Mouse (Mus musculus) cerebellum, postnatal 14 days (tissue): ENCODE results near the gene Ghr.

Experiments used
- DNase-seq, 2 experiments: peaks; one replicate each; pipeline ENCODE4 v3.0.0; 2021; ENCODE audit warnings: mixed read lengths in 2 of 2

Gene Ghr

GRCm38 (mm10) chr15:3514027-3514426 is 69.3 kb downstream of the Ghr start:
- DNase-seq: no peak

- DNase-seq: no peak
Observed at GRCm38 (mm10) chr15:3512380-3512779, 70.9 kb downstream of the Ghr start.

GRCm38 (mm10) chr15:3511639-3512171 is 71.6 kb downstream of the Ghr start:
- no peak for DNase-seq

- DNase-seq: peak; percentile 58 to 68
Observed at GRCm38 (mm10) chr15:3509089-3509488, 74.2 kb downstream of the Ghr start.

- DNase-seq: no peak
Observed at GRCm38 (mm10) chr15:3507329-3507728, 76.0 kb downstream of the Ghr start.

GRCm38 (mm10) chr15:3504700-3505099 is 78.6 kb downstream of the Ghr start:
- no peak for DNase-seq

- DNase-seq: no peak
Observed at GRCm38 (mm10) chr15:3501683-3502082, 81.6 kb downstream of the Ghr start.

GRCm38 (mm10) chr15:3499020-3499419 is 84.3 kb downstream of the Ghr start:
- no peak for DNase-seq

GRCm38 (mm10) chr15:3497946-3498580 is 85.2 kb downstream of the Ghr start:
- DNase-seq: no peak

GRCm38 (mm10) chr15:3490868-3491267 is 92.4 kb downstream of the Ghr start:
- no peak for DNase-seq

GRCm38 (mm10) chr15:3490011-3490410 is 93.3 kb downstream of the Ghr start:
- DNase-seq: no peak

GRCm38 (mm10) chr15:3489180-3489579 is 94.1 kb downstream of the Ghr start:
- no peak for DNase-seq

- no peak for DNase-seq
Observed at GRCm38 (mm10) chr15:3488601-3489000, 94.7 kb downstream of the Ghr start.

- DNase-seq: no peak
Observed at GRCm38 (mm10) chr15:3486691-3487090, 96.6 kb downstream of the Ghr start.

GRCm38 (mm10) chr15:3485367-3485766 is 97.9 kb downstream of the Ghr start:
- no peak for DNase-seq

- DNase-seq: no peak
Observed at GRCm38 (mm10) chr15:3483451-3483850, 99.8 kb downstream of the Ghr start.

GRCm38 (mm10) chr15:3469230-3469629 is 114.1 kb downstream of the Ghr start:
- peak; percentile 32 to 36 for DNase-seq

GRCm38 (mm10) chr15:3466608-3467007 is 116.7 kb downstream of the Ghr start:
- DNase-seq: no peak

GRCm38 (mm10) chr15:3464754-3465153 is 118.5 kb downstream of the Ghr start:
- no peak for DNase-seq

- no peak for DNase-seq
Observed at GRCm38 (mm10) chr15:3456543-3456942, 126.7 kb downstream of the Ghr start.

GRCm38 (mm10) chr15:3455572-3455971 is 127.7 kb downstream of the Ghr start:
- DNase-seq: no peak

- DNase-seq: no peak
Observed at GRCm38 (mm10) chr15:3452080-3452752, 131.1 kb downstream of the Ghr start.

GRCm38 (mm10) chr15:3449564-3449963 is 133.7 kb downstream of the Ghr start:
- no peak for DNase-seq

- DNase-seq: no peak
Observed at GRCm38 (mm10) chr15:3445285-3445909, 137.9 kb downstream of the Ghr start.
